Mouse (Mus musculus) ovary, adult 18-20 months (tissue): ENCODE results near the gene Nccrp1.
"Not testable (repeated sequence)": the region's sequence is repeated elsewhere in the genome, so short reads cannot be mapped to it uniquely, and the experiment has no call there.

ENCODE experiments used
- DNase-seq: peaks from one replicate; pipeline ENCODE4 v3.0.0; 2022; ENCODE audit warnings: low spot score, mixed read lengths

The Nccrp1 gene

DNA sequence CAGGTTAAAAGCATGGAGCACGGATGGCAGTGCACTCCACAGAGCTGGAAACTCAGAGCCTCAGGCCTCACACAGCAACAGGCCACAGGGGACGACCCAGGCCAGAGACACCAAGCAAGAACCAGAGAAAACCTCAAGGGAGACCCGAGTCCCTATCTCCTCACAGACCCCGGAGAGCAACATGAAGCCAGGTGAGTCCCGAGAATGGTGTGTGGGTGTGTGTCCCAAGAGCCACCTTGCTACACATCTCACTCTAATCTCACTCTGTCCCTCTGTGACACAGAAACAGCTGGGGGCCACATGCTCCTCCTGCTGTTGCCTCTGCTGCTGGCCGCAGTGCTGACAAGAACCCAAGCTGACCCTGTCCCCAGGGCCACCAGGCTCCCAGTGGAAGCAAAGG lies 24.5 kb downstream of the Nccrp1 start, which contains the start of gene Ifnl3:
Gene Ifnl3, plus strand, starts transcription at position 301 of the 400 bp plus-strand sequence.
- not testable (repeated sequence) for DNase-seq

DNA sequence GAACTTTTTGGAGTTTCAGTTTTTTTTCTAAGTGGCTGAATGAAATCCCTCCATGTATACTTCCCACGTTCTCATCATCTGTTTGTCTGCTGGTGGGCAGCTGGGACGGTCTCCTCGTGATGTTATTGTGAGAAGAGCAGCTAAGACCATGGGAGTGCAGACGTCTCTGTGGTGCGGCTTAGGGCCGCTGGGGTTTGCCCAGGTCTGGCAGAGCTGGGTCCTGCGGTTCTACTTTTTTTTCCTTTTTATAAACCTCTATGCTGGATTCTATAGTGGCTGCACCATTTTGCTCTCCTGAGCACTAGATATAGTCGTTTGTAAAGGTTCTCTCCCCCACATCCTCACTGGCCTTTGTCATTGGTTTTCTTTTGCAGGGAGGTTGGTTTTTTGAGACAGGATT lies 35.6 kb downstream of the Nccrp1 start:
- no peak for DNase-seq

DNA sequence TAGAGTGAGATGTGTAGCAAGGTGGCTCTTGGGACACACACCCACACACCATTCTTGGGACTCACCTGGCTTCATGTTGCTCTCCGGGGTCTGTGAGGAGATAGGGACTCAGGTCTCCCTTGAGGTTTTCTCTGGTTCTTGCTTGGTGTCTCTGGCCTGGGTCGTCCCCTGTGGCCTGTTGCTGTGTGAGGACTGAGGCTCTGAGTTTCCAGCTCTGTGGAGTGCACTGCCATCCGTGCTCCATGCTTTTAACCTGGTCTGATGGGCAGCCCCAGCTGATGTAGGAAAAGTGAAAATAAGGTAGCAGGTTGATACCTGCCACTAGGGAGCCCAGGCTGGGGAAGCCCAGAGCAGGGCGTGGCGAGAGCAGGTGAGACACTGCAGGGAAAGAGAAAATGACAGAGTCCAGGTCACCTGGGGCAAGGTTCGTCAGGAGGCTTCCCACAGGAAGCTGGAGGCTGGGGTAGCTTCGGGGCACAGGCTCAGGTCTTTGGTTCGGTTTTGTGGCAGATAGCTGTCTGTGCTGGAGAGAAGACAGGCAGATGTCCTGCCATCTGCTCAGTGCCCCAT lies 36.6 kb downstream of the Nccrp1 start, which contains the start of gene Ifnl2:
Gene Ifnl2, minus strand, starts transcription at position 51 of the 570 bp plus-strand sequence.
- not testable (repeated sequence) for DNase-seq

DNA sequence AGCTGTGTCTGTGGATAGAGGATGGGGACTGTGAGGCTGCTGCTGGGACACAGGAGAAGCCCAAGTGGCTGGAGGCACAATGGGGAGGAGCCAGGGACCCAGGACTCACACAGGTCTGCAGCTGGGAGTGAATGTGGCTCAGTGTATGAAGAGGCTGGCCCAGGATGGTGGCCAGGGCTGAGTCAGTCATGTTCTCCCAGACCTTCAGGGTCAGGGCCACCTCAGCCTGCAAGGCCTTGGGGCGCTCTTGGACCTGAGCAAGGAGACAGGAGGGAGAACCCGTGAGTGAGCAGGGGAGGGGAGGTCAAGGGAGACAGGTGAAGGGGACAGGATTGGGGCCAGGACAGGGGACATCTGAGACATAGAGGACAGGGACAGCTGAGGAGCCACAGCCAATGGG lies 37.9 kb downstream of the Nccrp1 start:
- not testable (repeated sequence) for DNase-seq

DNA sequence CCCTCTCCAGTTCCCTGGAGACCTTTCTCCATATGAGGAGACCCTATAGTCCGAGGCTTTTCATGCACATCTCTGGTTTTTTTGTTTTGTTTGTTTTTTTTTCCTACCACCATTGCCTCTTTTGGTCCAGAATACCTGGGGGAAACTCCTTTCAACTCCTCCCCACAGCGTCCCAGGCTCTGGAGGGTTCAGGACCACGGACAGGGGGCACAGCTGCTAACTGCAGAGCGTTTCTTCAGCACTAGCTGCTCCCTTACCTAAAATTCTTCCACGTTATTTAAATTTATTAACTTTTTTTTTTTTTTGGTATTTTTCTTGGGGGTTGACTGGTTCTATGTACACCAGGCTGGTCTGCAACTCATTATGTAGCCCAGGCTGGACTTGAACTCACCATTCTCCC lies 41.5 kb downstream of the Nccrp1 start:
- DNase-seq = no peak

DNA sequence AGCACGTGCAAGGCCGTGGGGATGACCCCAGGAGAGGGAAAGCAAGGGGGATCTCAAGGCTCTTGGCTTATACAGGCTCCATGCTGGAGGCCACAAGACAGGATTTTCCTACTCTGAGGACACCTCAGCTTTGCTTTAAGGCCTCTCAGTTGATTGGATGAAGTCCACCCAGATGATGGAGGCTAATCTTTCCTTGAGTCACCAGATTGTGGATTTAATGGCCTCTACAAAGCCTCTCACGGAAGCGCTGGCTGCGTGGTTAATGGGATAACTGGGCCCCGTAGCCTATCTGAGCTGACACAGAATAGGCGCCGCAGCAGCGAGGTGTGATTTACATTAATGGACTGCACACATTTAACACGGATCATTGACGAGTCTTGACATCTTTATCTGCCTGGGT lies 51.6 kb downstream of the Nccrp1 start:
- DNase-seq = no peak
